Mouse (Mus musculus) olfactory bulb, adult 2 months (tissue): ENCODE measurements around the gene Cables2.

ENCODE experiments used
- CTCF ChIP-seq: fragments of 200-500 bp; IDR thresholded peaks from 2 replicates; pipeline ENCODE4 v1.5.1; 2012; ENCODE audit warnings: low read depth, mild to moderate bottlenecking, low read length, moderate library complexity; ENCODE audit not compliant: insufficient read depth
- POLR2A ChIP-seq: fragments of 200-500 bp; IDR thresholded peaks from 2 replicates; pipeline ENCODE4 v1.6.1; 2012; ENCODE audit warnings: mild to moderate bottlenecking, low read depth, low read length, moderate library complexity; ENCODE audit not compliant: insufficient read depth

DNA sequence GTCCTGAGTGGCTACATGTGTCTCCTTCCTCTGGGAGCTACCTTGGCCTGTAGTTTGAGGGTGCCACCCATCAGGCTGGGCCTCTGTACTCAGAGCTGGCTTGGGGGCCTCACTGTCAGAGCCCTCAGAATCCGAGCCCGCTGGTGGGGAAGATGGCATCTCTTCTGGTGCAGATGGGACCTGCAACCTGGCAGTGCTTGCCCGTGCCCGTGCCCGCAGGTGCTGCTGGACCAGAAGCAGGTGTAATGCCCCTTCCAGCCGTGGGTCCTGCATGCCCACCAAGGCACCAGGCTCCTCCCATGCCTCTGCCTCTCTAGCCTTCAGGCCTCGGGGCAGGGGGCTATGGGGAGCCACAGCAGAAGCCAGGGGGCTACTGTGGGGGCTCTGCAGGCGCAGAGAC lies 6.0 kb upstream of the Cables2 start:
- TF ChIP-seq CTCF (no peak), POLR2A (no peak)
